Mouse (Mus musculus): Measurements from ENCODE around the gene Ptpn1.

The Ptpn1 gene

DNA sequence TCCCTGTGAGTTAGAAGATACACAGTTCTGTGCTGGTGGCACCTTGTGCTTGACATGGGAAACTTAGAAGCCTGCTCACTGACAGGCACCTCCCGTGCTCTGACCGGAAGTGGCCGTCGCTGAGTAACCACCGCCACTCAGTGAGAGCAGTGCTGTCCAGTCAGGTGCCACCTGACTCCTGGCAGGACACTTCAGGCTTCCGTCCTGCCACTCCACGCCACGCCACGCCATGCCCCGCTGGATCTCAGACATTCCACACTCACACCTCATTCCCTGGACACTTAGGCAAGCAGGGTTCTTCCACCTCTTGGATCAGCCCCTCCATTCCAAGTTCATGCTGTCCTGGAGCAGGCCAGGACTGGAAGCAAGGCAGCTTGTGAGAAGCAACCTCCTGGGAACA is 46.4 kb downstream of the Ptpn1 start:
- no peak for DNase-seq

- DNase-seq, result no peak
Measured at GRCm38 (mm10) chr2:167980391-167980790, 48.5 kb downstream of the Ptpn1 start.

- no peak for DNase-seq
Measured at GRCm38 (mm10) chr2:167982646-167983045, 50.8 kb downstream of the Ptpn1 start.

DNA sequence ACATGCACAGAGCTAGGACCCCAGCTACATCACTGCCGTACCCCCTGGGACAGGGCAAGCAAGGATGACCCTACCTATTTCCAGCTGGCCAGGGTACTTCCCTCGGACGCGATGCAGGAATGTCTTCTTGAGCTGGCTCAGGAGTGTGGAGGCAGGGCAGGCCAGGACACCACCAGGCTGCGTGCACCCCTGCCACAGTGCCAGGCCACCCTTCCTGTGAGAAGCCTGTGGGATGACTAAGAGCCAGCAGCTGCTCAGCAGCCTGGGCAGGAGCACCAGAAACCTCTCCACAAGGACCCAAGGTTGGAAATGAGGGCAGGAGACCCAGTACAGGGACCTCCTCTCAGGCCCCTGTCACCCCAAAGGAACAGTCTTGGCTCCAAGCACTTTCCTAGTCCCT is 52.5 kb downstream of the Ptpn1 start:
- no peak for DNase-seq

- no peak for DNase-seq
Measured at GRCm38 (mm10) chr2:167984946-167985345, 53.1 kb downstream of the Ptpn1 start.

- peak; percentile 52 for DNase-seq
Measured at GRCm38 (mm10) chr2:167986762-167987161, 54.9 kb downstream of the Ptpn1 start.

DNA sequence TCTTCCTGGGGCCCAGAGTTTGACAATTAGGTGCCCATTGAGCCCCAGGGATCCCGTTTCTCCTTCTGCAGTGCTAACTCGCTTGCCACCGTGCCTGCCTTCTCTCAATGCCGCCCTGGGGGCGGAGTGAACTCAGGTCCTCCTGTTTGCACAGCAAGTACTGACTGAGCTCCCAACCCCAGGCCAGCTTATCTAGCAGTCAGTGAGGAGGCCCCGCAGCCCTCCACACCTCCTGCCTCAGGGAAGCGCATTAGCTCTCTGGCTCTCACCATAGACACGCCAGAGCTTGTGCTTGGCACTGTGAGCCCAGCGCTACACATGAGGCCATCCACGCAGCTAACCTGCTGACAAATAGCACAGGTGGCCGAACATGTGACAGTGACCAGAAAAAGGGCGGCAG is 55.8 kb downstream of the Ptpn1 start:
- no peak for DNase-seq

DNA sequence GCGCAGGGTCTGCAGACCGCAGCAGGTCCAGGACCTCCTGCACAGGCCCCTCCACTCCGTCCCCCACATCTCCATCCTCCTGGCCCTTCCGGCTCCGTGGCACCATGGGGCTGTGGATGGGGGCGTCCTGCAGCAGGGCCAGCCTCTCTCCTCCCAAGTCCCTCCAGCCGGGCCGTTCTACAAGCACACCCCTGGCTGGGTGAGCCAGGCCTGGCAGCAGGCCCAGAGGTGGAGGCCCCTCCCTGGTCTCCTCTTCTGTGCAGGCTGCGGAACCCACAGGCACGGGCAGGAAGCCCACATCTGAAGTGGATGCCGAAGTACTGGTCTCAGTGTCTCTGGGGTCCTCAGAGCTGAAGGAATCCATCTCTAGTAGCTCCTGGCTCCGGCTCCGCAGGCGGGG is 57.5 kb downstream of the Ptpn1 start:
- DNase-seq, result no peak

- no peak for DNase-seq
Measured at GRCm38 (mm10) chr2:167993260-167993659, 61.4 kb downstream of the Ptpn1 start.

- DNase-seq, result no peak
Measured at GRCm38 (mm10) chr2:167995870-167996635, 64.2 kb downstream of the Ptpn1 start.

DNA sequence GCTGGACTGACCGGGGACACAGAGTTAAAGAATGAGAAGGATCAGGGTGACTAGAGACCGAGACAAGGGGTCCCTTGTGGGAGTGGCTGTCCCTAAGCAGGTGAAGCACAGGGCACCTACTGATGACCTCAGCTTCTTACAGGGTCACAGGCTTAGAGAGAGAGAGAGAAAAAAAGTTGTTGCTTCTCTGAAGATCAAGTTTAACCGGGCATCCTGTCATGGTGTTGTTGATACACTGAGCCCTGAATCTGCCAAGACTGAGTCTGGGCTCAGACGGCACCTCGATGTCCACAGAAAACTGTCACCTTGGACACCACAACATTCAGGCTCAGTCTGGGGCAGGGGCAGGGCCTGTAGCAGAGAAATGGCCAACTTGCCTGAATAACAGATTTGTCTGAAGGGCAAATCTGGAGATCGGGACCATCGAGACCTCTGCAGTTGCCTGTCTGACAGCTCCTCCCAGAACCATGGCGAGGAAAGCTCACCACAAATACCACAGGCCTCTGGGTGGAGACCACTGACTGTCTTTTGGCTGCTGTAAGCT is 64.9 kb downstream of the Ptpn1 start:
- DNase-seq, result no peak

GRCm38 (mm10) chr2:167997562-167997961 is 65.7 kb downstream of the Ptpn1 start:
- no peak for DNase-seq

- no peak for DNase-seq
Measured at GRCm38 (mm10) chr2:167999145-167999743, 67.4 kb downstream of the Ptpn1 start.

DNA sequence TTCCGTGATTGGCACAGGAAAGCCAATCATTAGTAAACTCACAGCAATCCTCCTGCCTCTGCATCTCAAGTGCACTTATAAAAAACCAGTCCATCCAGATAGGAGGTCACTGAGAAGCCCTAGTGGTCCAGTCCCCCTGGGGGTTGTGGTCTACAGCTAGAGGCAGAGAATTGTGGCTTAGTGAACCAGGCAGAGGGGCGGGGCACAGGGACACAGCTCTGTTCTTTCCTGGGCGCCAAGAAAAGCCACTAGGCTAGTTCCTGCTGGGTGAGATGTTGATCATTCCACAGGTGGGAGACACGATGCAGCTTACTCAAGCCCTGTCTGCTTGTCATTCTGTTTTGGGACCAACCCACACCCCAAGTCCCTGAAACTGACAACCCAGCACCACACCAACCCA is 70.3 kb downstream of the Ptpn1 start:
- no peak for DNase-seq

GRCm38 (mm10) chr2:168002884-168003283 is 71.0 kb downstream of the Ptpn1 start:
- no peak for DNase-seq

GRCm38 (mm10) chr2:168003431-168003830 is 71.6 kb downstream of the Ptpn1 start:
- peak; percentile 73 for DNase-seq

DNA sequence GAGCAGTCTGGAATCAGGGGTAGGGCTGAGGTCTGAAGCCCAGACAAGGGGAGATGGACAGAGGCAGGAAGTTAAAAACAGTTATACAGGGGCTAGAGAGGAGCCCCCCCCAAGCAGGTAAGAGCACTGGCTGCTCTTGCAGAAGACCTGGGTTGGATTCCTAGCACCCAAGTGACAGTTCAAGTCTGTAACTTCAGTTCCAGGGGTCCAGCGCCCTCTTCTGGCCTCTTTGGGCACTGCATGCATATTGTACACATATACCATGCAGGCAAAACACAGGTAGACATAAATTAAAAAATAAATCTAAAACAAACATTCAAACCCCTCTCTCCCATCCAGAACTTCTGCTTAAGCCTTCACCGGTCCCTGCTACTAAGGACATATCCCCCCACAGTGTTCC is 72.5 kb downstream of the Ptpn1 start:
- no peak for DNase-seq

- DNase-seq, result peak; percentile 45
Measured at GRCm38 (mm10) chr2:168005005-168005404, 73.1 kb downstream of the Ptpn1 start.

- peak; percentile 38 for DNase-seq
Measured at GRCm38 (mm10) chr2:168005616-168006015, 73.8 kb downstream of the Ptpn1 start.

DNA sequence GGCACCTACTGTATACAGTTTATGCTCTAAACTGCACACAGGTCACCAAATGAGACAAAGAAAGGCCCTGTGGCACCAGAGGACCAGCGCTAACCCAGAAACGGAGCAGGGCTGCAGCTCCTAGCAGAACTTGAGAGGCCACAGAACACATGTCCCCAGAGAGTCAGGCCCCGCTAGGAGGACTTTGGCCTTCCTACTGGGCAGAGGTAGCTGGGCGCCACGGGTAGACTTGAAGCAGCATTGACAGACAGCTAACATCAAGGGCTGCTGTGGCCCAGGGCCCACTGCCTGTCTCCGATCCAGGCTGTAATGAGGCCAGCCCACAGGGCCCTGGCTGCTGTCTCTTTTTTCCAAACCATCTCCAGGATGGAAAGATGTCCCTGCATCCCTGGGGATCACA is 74.6 kb downstream of the Ptpn1 start:
- DNase-seq, result peak; percentile 43

DNA sequence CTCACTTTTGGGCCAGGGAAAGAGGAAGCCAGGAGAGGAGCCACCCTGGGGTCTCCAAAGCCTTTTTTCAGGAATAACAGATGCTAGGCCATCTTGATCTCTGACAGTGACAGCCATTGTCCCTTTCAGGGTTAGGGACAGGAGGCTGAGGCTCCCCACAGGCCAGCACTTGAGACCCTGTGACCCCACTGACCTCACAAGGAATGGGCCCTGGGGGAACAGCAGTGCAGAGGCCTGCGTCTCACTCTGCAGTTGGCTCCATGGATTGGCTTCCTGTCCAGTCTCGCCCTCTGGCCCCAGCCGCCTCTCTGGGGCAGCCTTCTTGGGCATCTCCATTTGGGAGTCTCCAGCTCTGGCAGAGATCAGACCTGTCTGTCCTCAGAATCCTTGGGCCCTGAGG is 76.3 kb downstream of the Ptpn1 start:
- DNase-seq, result no peak

DNA sequence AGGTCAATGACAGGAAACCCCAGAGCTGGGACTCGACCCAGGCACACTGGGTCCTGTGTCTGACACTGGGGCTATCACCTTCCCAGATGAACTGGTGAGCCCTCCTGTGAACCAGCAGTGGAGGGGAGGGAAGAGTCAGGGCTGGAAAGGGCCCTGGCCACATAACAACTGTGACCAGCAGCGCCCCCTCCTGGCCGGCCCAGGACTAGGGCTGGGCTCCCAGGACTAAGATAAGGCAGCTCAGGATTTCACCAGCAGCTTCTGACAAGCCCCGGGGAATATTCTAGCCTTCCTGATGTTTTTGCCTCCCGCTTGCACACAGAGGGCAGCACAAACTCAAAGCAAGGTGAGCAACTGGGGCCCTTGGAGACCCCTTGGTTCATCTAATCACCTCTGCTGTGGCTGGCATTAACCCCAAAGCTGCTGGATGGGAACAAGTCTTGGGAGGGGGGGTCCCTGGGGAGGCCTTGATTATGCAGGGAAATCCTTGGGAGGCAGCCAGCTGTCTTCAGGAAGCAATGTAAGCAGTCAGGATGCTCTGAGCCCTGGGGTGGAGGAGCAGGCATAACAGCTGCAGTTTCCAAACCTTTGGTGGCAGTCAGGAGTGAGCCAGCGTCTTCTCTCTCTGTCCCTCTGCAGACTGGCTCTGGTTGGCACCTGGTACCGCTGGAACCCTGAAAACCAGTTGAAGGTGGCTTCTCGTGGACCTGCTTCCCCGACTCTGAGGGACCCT is 78.2 kb downstream of the Ptpn1 start, which contains the start of gene Ripor3:
Gene Ripor3, minus strand, starts transcription at position 683 of the 733 bp plus-strand sequence.
- peak; percentile 81 for DNase-seq

- no peak for DNase-seq
Measured at GRCm38 (mm10) chr2:168010893-168011292, 79.0 kb downstream of the Ptpn1 start.

DNA sequence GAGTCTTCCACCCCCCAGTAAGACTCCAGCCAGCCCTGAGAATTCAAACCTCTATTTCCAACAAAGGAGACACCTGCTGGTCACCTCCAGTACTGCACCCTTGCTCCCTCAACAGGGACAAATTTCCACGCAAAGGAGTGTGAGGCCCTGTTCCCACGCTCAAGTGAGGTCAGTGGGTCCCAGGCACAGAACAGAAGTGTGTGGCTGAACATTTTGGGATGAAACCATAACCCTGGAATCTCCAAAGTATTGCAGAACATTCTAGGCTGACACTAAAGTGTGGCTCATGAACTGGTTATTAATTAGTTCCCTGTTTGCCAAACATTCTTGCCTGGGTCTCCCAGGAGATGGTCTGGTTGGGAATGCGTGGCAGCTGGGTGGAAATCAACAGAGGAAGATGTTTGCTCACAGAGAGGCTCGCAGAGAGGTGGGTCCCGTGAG is 85.1 kb downstream of the Ptpn1 start:
- DNase-seq, result peak; percentile 87
